Mouse (Mus musculus): ENCODE data around the gene Rtf1. TPM values are rescaled to one million over a fixed set of nuclear protein-coding genes. Genes with fewer than 3 reads are reported as not detected.

Rtf1 gene
- polyA plus RNA-seq, 1 experiment from 2014 or later, result 32.6 TPM

DNA sequence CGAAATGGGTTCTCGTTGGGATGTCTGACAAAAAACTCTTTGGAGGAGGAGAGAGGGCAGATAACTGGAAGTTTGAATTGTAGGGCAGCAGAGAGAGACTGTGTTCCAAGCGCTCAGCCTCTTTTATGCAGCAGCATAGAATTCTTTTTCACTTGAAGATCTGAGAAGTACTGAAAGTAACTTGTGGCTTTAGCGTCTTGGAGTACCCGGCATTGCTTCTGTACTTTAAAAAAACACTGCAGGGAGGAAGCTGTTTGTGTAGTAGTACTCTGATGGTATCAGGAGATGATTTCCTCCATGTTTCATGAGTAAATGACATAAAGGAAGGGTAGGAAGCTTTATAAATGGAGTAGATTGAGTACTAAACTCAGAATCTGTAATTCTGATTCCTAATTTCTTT lies 963 bp downstream of the Rtf1 start:
- DNase-seq (ENCODE audit: low spot score) (no peak), ATAC-seq (no peak)
- Histone ChIP-seq H3K27me3 (replicated peaks; ENCODE audit: control insufficient read depth, insufficient read depth, low read length) (no peaks in the 10 kb centered on the region), H3K9ac (ENCODE audit: low read length) (peak overlapping the region; percentile 96), H3K4me3 (ENCODE audit: low read depth, low read length) (peak overlapping the region; percentile 93), H3K27ac (ENCODE audit: low read depth, low read length) (no peak overlapping the region), H3K36me3 (ENCODE audit: control insufficient read depth, insufficient read depth, low read length) (no peaks in the 10 kb centered on the region), H3K4me2 (ENCODE audit: low read length) (peak overlapping the region; percentile 85), H3K9me3 (replicated peaks; ENCODE audit: control insufficient read depth, low read length) (no peaks in the 10 kb centered on the region), H3K4me1 (ENCODE audit: control insufficient read depth, insufficient read depth, low read length) (peaks cover 9% of the 10 kb centered on the region)
- 4% methylated on average over 5 of the region's 5 CpGs for WGBS

DNA sequence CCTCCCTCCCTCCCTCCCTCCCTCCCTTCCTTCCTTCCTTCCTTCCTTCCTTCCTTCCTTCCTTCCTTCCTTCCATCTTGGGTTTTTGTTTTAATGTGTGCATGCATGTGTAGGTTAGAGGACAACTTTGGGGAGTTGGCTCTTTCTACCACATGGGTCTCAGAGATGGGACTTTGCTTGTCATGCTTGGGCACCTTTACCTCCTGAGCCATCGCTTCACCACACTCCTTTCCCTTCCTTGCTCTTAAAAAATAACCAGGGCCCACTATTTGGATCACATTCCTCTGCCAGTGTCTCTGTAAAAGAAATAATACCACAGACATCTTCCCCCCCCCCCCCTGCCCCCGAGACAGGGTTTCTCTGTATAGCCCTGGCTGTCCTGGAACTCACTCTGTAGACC lies 8.8 kb downstream of the Rtf1 start:
- Histone ChIP-seq H3K36me3 (ENCODE audit: control insufficient read depth, insufficient read depth, low read length) (peaks cover 4% of the 10 kb centered on the region; the same call in 1 of the 2 replicates), H3K4me1 (ENCODE audit: control insufficient read depth, insufficient read depth, low read length) (no peaks in the 10 kb centered on the region), H3K4me2 (ENCODE audit: low read length) (no peak overlapping the region), H3K9me3 (replicated peaks; ENCODE audit: control insufficient read depth, low read length) (no peaks in the 10 kb centered on the region), H3K9ac (ENCODE audit: low read length) (no peak overlapping the region), H3K27me3 (replicated peaks; ENCODE audit: control insufficient read depth, insufficient read depth, low read length) (no peaks in the 10 kb centered on the region), H3K27ac (ENCODE audit: low read depth, low read length) (no peak overlapping the region), H3K4me3 (ENCODE audit: low read depth, low read length) (no peak overlapping the region)
- WGBS, result 89% methylated on average over 2 of the region's 2 CpGs
- ATAC-seq, result no peak
- no peak for DNase-seq (ENCODE audit: low spot score)

DNA sequence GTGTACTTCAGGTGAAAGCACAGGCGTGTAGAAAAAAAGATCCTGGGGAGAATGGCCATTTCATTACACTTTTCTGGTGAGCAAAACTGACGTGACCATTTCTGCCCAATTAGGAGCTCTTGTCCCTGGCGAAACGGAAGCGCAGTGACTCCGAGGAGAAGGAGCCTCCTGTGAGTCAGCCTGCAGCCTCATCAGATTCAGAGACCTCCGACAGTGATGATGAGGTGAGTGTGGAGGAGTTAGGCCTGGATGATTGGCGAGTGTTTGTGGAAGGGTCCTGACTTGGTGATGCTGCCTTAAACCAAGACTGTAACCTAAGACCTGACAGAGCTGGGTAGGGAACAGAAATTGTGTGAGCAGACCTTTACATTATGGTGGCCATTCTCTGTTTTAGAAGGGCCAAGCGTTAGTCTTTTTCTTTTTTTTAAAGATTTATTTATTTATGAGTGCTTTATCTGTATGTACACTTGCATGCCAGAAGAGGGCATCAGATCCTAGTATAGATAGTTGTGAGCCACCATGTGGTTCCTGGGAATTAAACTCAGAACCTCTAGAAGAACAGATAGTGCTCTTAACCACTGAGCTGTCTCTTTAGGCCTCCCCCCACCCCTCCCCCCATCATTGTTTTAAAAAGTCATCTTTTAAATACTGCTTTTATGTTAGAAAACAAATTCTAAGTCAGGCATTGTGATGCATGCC lies 17.3 kb downstream of the Rtf1 start:
- Histone ChIP-seq H3K9me3 (replicated peaks; ENCODE audit: control insufficient read depth, low read length) (no peaks in the 10 kb centered on the region), H3K4me2 (ENCODE audit: low read length) (no peak overlapping the region), H3K27ac (ENCODE audit: low read depth, low read length) (no peak overlapping the region), H3K4me3 (ENCODE audit: low read depth, low read length) (no peak overlapping the region), H3K36me3 (ENCODE audit: control insufficient read depth, insufficient read depth, low read length) (peaks cover 10% of the 10 kb centered on the region; the same call in 1 of the 2 replicates), H3K27me3 (replicated peaks; ENCODE audit: control insufficient read depth, insufficient read depth, low read length) (no peaks in the 10 kb centered on the region), H3K4me1 (ENCODE audit: control insufficient read depth, insufficient read depth, low read length) (no peaks in the 10 kb centered on the region), H3K9ac (ENCODE audit: low read length) (no peak overlapping the region)
- DNase-seq (ENCODE audit: low spot score) (peak; percentile 13), ATAC-seq (no peak)
- 77% methylated on average over 9 of the region's 9 CpGs for WGBS

DNA sequence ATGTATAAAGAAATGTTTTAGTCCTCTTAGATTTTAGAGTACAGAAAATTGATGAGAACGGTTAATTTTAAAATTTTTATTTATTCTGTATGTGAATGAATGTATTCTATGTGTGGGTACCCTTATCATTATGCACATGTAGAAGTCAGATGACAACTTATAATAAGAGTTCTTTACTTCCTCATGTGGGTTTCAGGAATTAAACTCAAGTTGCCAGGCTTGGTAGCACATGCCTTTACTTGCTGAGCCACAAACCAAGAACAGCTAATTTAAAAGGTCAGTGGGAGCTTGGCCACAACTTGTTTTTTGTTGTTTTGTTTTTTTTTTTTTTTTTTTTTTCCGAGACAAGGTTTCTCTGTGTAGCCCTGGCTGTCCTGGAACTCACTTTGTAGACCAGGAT lies 20.0 kb downstream of the Rtf1 start:
- no peak for ATAC-seq
- H3K36me3 ChIP-seq (ENCODE audit: control insufficient read depth, insufficient read depth, low read length), result peaks cover 11% of the 10 kb centered on the region; the same call in 1 of the 2 replicates
- 90% methylated on average over 2 of the region's 2 CpGs for WGBS
- no peak overlapping the region for H3K4me3 ChIP-seq (ENCODE audit: low read depth, low read length)
- no peak overlapping the region for H3K27ac ChIP-seq (ENCODE audit: low read depth, low read length)
- H3K4me1 ChIP-seq (ENCODE audit: control insufficient read depth, insufficient read depth, low read length), result no peaks in the 10 kb centered on the region
- no peaks in the 10 kb centered on the region for H3K9me3 ChIP-seq (replicated peaks; ENCODE audit: control insufficient read depth, low read length)
- DNase-seq (ENCODE audit: low spot score), result no peak
- no peak overlapping the region for H3K9ac ChIP-seq (ENCODE audit: low read length)
- H3K4me2 ChIP-seq (ENCODE audit: low read length), result no peak overlapping the region
- no peaks in the 10 kb centered on the region for H3K27me3 ChIP-seq (replicated peaks; ENCODE audit: control insufficient read depth, insufficient read depth, low read length)

DNA sequence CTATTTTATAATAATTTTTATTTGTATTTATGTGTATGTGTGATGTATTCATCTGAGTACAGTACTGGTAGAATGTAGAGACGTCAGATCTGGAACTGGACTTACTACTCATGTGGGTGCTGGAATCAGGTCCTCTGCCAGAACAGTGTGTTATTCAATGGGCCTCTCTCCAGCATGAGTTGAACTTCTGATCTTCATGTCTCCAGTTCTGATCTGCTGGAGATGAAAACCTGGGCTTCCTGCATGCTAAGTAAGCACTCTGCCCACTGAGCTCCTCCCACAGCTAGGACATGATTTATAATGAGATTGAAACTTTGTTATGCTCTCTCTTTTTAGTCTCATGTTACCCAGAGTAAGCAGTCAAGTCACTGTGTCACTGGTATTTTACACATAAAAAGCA lies 21.2 kb downstream of the Rtf1 start:
- Histone ChIP-seq H3K9ac (ENCODE audit: low read length) (no peak overlapping the region), H3K9me3 (replicated peaks; ENCODE audit: control insufficient read depth, low read length) (no peaks in the 10 kb centered on the region), H3K36me3 (ENCODE audit: control insufficient read depth, insufficient read depth, low read length) (peaks cover 18% of the 10 kb centered on the region; the same call in 1 of the 2 replicates), H3K4me2 (ENCODE audit: low read length) (no peak overlapping the region), H3K4me1 (ENCODE audit: control insufficient read depth, insufficient read depth, low read length) (no peaks in the 10 kb centered on the region), H3K27me3 (replicated peaks; ENCODE audit: control insufficient read depth, insufficient read depth, low read length) (no peaks in the 10 kb centered on the region), H3K4me3 (ENCODE audit: low read depth, low read length) (no peak overlapping the region), H3K27ac (ENCODE audit: low read depth, low read length) (no peak overlapping the region)
- 83% methylated on average over 1 of the region's 1 CpGs for WGBS
- no peak for DNase-seq (ENCODE audit: low spot score)
- ATAC-seq, result no peak

DNA sequence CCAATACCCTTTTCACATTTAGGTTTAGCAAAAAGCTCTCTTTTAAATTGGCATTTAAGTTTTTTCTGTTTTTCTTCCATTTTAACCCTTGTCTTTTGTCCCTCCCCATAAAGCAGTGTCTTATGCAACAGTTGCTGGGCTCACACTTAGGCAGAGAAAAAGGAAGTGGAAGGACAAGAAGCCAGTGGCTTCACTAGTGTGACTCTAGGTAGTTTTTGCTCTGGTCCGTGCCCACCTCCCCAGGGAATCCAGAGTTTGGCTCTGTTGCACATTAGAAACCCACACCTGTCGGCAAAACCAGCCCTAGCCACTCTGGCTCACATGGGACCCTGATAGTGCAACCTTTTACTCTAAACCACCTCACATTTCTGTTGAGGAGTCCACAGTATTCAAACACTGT lies 23.6 kb downstream of the Rtf1 start:
- no peak overlapping the region for H3K27ac ChIP-seq (ENCODE audit: low read depth, low read length)
- H3K4me3 ChIP-seq (ENCODE audit: low read depth, low read length), result no peak overlapping the region
- WGBS, result 82% methylated on average over 2 of the region's 2 CpGs
- peaks cover 26% of the 10 kb centered on the region for H3K36me3 ChIP-seq (ENCODE audit: control insufficient read depth, insufficient read depth, low read length)
- no peaks in the 10 kb centered on the region for H3K4me1 ChIP-seq (ENCODE audit: control insufficient read depth, insufficient read depth, low read length)
- DNase-seq (ENCODE audit: low spot score) (no peak), ATAC-seq (no peak)
- no peak overlapping the region for H3K4me2 ChIP-seq (ENCODE audit: low read length)
- H3K9me3 ChIP-seq (replicated peaks; ENCODE audit: control insufficient read depth, low read length), result no peaks in the 10 kb centered on the region
- no peaks in the 10 kb centered on the region for H3K27me3 ChIP-seq (replicated peaks; ENCODE audit: control insufficient read depth, insufficient read depth, low read length)
- H3K9ac ChIP-seq (ENCODE audit: low read length), result no peak overlapping the region

DNA sequence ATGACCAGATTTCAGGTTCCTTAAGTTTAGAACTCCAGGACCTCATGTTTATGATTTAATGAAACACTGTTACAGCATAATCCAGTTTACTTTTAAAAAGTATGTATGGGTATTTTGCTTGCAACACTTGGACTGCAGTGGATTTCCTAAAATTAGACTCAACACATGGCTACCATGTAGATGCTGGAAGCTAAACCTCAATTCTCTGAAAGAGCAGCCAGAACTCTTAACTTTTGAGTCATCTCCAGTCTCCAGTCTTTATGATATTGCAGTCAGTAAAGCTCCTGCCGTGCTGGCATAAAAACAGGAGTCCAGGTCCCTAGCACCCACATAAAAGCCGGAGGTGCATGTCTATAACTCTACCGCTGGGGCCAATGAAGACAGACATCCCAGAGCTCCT lies 25.1 kb downstream of the Rtf1 start:
- Histone ChIP-seq H3K4me3 (ENCODE audit: low read depth, low read length) (no peak overlapping the region), H3K9me3 (replicated peaks; ENCODE audit: control insufficient read depth, low read length) (no peaks in the 10 kb centered on the region), H3K9ac (ENCODE audit: low read length) (no peak overlapping the region), H3K4me1 (ENCODE audit: control insufficient read depth, insufficient read depth, low read length) (no peaks in the 10 kb centered on the region), H3K27me3 (replicated peaks; ENCODE audit: control insufficient read depth, insufficient read depth, low read length) (no peaks in the 10 kb centered on the region), H3K36me3 (ENCODE audit: control insufficient read depth, insufficient read depth, low read length) (peaks cover 25% of the 10 kb centered on the region), H3K4me2 (ENCODE audit: low read length) (no peak overlapping the region), H3K27ac (ENCODE audit: low read depth, low read length) (no peak overlapping the region)
- WGBS, result 98% methylated on average over 3 of the region's 3 CpGs
- ATAC-seq (no peak), DNase-seq (ENCODE audit: low spot score) (no peak)

DNA sequence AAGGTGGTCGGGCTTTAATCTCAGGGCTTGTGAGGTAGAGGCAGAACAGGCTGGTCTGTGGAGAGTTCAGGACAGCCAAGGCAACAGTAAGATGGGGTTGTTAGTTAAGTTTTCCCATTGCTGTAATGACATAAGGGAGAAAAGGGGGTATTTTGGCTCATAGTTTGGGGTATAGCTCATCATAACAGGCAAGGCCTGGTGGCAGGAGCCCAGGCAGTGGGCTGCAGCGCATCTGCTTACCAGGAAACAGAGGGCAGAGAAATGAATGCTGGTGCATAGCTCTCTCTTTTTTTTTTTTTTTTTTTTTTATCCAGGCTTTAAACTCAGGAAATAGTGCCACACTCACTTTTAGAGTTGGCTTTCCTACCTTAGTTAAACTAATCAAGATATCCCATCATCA lies 28.3 kb downstream of the Rtf1 start:
- Histone ChIP-seq H3K27ac (ENCODE audit: low read depth, low read length) (no peak overlapping the region), H3K4me1 (ENCODE audit: control insufficient read depth, insufficient read depth, low read length) (no peaks in the 10 kb centered on the region), H3K36me3 (ENCODE audit: control insufficient read depth, insufficient read depth, low read length) (peaks cover 44% of the 10 kb centered on the region), H3K9me3 (replicated peaks; ENCODE audit: control insufficient read depth, low read length) (no peaks in the 10 kb centered on the region), H3K27me3 (replicated peaks; ENCODE audit: control insufficient read depth, insufficient read depth, low read length) (no peaks in the 10 kb centered on the region), H3K9ac (ENCODE audit: low read length) (no peak overlapping the region), H3K4me3 (ENCODE audit: low read depth, low read length) (no peak overlapping the region), H3K4me2 (ENCODE audit: low read length) (no peak overlapping the region)
- ATAC-seq, result no peak
- DNase-seq (ENCODE audit: low spot score), result no peak
- WGBS, result 93% methylated on average over 2 of the region's 2 CpGs

DNA sequence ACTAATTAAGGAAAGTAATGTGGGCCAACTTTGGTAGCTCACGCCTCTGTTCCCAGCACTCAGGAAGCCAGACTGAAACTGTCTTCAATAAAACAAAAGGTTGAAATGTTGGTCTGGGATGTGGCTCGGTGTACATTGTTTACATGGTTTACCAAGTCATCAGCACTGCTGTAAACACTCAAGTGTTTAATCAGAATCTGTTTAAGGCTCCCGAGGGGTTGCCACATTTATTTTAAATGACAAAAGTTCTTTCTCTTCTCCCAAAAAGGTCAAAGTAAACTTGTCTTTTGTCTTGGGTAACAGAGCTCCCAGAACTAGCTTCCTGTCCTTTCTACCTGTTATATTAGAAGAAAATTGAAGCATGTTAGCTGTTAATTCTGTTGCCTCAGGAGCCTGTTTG lies 32.8 kb downstream of the Rtf1 start:
- WGBS, result 87% methylated on average over 3 of the region's 3 CpGs
- Histone ChIP-seq H3K4me1 (ENCODE audit: control insufficient read depth, insufficient read depth, low read length) (no peaks in the 10 kb centered on the region), H3K4me2 (ENCODE audit: low read length) (no peak overlapping the region), H3K9me3 (replicated peaks; ENCODE audit: control insufficient read depth, low read length) (no peaks in the 10 kb centered on the region), H3K9ac (ENCODE audit: low read length) (no peak overlapping the region), H3K36me3 (ENCODE audit: control insufficient read depth, insufficient read depth, low read length) (peaks cover 61% of the 10 kb centered on the region), H3K4me3 (ENCODE audit: low read depth, low read length) (no peak overlapping the region), H3K27ac (ENCODE audit: low read depth, low read length) (no peak overlapping the region), H3K27me3 (replicated peaks; ENCODE audit: control insufficient read depth, insufficient read depth, low read length) (no peaks in the 10 kb centered on the region)
- DNase-seq (ENCODE audit: low spot score) (no peak), ATAC-seq (no peak)
